Mouse (Mus musculus): Measurements from ENCODE around the gene Wnt5b. TPM values are rescaled to one million over a fixed set of nuclear protein-coding genes. Genes with fewer than 3 reads are reported as not detected.

The Wnt5b gene
- total RNA-seq (2014; fragmentation: Nextera tagmentation) (not detected in 2 replicates), total RNA-seq (2017) (0.93 TPM in 1 of 2 replicates, not detected in the other)

DNA sequence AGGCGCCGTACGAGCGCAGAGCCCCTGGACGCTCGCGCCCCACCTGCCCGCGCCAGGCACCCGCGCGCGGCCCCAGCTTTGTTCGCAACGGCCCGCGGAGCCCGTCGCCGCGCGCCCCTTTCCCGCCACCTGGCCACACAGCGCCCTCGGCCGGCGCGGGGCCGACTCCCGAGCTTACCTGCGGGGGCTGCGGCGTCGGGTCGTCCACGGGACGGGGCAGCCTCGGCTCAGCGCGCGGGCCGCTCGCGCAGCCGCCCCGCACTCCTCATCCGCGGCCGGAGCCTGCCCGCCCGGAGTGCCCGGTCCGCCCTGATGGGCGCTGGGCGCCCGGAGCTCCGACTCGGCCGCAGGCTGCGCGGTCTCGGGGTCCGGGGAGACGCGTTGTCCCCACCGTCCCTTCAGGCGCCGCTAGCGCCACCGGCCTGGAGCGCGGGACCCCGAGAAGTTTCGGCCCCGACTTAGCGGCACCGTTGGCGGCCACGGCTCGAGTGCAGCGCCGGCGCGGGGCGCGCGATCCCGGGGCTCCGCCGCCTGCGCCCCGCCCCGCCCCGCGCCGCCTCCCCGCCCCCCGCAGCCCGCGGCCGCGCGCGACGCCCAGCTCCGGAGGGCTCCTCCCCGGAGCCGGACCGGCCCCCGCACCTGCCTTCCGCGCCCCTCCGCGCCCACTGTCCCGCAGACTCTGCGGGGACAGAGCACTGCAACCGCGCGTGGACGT is at the start of gene Wnt5b:
Gene Wnt5b (minus strand): TSS at position 545 of the 715 bp plus-strand sequence.
- ATAC-seq (replicated peaks; ENCODE audit: poor library complexity, severe bottlenecking) = 0 out of 2 replicates have a peak, but pooled peaks have one; percentile 19

DNA sequence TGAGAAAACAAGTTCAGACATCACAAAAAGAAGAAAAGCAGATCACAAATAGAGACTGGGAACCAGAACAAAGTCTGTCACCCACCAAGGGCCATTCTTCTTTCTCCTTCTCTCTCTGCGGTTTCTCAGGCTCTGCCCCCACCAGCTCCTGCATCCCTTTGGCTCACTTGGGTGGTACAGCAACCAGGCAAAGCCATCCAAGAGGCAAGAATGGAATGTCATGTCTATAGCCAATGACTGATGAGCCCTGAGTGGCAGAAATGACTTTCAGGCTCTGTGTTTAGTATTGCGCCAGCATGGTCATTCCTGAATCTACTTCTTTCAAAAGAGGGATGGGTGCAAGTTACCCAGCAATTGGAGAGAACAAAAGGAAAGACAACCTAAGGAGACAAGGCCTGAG is 46.7 kb upstream of the Wnt5b start:
- no peak for ATAC-seq (replicated peaks; ENCODE audit: poor library complexity, severe bottlenecking)

DNA sequence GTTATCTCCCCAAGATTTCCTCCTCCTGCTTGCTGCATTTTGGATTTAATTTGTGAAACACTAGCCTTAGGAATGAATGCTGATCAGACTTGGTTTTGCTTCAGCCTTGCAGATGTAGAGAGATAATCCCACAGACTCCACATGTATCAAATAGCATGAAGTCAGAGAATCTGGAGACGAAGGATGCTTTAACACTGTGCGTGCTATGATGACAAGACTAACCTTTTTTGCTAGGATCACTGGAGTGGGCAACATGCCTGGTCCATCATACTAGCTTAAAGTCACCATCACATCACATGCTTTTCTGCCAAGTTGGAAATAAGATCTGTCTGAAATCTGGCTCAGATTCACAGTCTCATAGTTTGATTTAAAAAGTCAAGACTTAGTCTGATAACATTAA is 43.8 kb upstream of the Wnt5b start:
- ATAC-seq (replicated peaks; ENCODE audit: poor library complexity, severe bottlenecking) = no peak

DNA sequence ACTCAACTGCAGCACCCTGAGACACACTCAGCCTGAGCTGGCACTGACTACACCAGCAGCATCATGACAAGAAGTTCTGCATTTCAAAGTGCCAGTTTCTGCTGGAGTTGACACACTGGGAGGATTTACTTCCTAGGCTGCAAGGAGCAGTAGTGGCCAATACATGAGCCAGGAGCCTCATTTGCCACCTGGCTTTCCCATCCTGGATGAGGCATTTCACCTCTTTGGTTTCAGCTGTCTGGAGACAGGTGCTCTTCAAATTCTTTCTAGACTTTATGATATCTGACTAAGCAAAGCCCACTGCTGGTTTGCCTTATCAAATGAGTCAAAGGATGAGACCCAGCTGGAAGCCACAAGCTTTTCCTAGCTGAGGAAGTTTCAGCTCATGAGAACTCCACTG is 43.3 kb upstream of the Wnt5b start:
- ATAC-seq (replicated peaks; ENCODE audit: poor library complexity, severe bottlenecking) = no peak

DNA sequence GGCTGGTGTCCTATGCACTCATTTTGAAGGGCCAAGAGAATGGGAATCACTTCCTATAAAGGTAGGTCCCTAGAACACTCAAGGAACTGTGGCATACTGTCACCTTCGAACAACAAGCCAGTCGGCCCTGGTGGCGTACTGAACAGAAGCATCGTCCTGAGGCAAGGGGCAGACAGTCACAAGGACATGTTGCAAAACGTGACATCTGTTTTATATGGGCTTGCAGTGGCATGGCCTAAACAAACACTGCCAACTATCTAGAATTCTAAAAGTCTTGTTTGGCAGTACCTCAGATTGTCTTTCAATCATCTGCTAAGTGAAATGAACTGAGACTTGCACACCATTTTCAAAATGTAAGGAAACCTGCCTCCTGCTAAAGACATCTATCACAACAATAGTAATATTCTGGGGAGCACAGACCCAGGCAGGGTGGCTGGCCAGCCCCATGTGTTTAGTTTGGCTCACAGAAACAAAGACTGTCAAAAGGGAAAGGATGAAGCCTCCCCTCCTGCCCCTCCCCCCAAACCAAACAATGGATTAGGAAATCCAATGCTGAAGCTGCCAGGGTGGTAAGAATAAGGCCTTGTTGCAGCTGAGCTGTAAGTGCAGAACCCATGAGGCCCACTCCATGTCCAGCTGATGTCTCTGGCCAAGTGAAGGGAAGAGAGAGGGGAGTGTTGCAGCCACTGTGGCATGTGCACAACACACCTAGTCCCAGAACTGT is 41.7 kb upstream of the Wnt5b start:
- ATAC-seq (replicated peaks; ENCODE audit: poor library complexity, severe bottlenecking) = no peak

DNA sequence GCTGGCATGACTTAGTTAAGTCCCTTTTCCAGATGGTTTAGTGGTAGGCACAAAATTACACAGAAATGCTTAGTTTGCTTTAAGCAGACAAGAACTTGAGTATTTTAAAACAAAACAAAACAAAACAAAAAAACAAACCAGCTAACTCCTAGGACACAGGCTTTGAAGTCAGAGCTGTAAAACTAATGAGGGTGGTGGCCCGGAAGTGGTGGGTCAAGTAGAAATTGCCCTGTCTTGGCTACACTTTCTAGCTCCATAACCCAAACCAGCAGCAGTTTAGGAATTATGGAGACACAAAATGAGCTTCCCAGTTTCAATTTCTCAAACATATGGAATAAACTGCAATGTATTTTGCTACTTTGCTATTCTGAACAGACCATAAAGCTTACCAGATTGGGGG is 39.9 kb upstream of the Wnt5b start:
- ATAC-seq (replicated peaks; ENCODE audit: poor library complexity, severe bottlenecking) = no peak

DNA sequence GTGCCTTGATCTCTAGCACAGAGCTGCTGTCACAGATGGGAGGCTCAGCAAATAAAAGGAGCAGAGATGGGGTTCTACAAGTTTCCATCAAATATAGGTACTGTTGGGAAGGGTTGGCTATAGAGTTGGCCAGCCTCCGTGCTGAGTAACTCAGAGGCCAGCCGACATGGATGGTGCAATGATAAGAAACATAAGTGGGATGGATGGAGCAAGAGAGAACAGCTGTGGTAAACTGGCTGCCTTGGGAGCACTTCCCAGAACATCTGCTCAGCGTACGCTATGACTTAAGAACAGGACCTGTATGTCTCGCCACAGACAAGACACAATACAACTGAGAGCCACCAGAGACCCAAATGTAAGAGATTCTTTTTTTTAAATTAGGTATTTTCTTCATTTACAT is 39.0 kb upstream of the Wnt5b start:
- ATAC-seq (replicated peaks; ENCODE audit: poor library complexity, severe bottlenecking) = no peak

DNA sequence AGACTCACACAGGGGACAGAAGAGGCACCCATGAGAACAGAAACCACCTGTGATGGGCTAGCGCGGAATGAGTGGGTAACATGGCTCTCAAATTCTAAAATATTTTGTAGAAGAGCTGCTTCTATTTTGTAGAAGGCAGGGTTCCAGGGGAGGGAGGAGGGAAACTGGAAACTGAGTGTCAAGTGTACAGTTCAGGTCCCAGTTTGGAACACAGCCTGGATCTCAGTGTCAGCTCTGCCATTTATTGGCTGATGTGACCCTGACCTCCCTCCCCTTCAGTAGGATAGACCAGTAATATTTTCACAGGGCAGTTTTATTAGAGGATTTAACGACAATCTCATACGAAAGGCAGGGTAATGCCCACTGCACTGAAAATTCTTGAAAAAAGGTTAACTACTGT is 32.6 kb upstream of the Wnt5b start:
- ATAC-seq (replicated peaks; ENCODE audit: poor library complexity, severe bottlenecking) = no peak

DNA sequence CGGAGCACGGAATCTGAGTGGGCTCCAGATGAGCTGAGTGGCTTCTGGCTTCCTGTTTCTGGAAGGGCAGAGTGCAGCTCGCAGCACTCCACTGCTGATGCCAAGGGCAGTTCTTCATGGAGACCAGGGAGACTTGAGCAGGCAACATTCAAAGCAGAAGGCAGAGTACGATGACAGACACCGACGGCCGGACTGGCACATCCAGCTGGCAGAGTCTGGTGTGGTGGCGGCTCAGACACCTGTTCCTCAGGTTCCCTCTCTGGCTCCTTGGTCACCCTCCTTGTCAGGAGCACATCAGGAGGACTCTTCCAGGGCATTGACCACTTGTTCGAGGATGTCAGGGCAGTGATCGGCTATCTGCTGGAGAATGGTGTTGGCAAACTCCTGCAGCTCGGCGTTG is 31.2 kb upstream of the Wnt5b start:
- ATAC-seq (replicated peaks; ENCODE audit: poor library complexity, severe bottlenecking) = no peak

DNA sequence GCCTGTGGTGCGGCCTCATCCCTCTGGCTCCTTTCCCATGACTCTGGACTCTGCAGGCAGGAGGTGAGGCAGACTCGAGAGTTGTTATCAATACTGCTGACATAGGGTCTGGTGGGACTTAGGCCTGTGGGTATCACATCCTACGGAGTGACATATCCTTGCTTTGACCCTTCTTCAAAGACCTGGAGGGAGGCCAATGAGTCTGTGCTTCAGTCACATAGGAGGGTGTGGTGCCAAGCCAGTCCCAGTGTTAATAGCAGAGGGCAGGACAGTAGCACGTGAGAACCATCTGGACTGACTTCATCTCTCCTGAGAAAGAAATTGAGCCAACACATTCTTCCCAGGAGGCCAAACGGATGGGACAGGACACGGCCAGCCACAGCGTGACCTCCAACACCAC is 28.1 kb upstream of the Wnt5b start:
- no peak for ATAC-seq (replicated peaks; ENCODE audit: poor library complexity, severe bottlenecking)

DNA sequence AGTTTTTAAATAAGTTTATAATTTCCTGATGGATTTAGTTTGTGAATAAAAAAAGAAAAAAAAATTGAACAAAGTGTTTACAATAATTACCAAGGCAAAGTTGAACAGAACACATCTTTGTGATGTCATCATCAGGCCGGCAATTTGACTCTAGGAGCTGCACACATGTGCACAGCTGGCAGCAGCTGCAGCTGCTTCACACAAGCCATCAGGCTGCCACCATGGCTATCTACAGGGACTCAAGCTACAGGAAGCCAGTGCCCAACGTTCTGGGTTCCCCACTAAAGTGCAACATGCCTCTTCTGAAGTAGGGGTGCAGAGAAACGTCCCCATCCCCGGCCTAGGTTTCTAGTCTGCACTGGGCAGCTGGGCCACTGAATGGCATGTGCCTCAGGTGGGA is 26.6 kb upstream of the Wnt5b start:
- ATAC-seq (replicated peaks; ENCODE audit: poor library complexity, severe bottlenecking) = no peak

DNA sequence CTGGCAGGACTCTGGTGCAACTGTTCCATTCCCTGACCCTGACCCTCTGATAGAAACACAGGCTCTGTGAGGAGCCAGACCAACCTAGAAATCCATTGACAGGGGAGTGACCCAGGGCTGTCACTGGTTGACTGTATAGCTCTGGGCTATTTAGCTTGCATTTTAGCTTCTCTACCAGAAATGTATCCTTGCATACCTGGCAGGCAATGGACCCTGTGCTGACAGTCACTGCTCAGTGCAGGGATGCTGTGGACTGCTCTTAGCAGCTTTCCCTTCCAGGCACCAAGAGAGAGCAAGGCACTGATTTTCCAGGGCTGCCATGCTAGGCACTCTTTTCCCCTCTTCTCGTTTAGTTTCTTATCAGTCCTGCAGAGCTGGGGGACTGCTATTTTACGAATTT is 24.2 kb upstream of the Wnt5b start:
- ATAC-seq (replicated peaks; ENCODE audit: poor library complexity, severe bottlenecking) = no peak

DNA sequence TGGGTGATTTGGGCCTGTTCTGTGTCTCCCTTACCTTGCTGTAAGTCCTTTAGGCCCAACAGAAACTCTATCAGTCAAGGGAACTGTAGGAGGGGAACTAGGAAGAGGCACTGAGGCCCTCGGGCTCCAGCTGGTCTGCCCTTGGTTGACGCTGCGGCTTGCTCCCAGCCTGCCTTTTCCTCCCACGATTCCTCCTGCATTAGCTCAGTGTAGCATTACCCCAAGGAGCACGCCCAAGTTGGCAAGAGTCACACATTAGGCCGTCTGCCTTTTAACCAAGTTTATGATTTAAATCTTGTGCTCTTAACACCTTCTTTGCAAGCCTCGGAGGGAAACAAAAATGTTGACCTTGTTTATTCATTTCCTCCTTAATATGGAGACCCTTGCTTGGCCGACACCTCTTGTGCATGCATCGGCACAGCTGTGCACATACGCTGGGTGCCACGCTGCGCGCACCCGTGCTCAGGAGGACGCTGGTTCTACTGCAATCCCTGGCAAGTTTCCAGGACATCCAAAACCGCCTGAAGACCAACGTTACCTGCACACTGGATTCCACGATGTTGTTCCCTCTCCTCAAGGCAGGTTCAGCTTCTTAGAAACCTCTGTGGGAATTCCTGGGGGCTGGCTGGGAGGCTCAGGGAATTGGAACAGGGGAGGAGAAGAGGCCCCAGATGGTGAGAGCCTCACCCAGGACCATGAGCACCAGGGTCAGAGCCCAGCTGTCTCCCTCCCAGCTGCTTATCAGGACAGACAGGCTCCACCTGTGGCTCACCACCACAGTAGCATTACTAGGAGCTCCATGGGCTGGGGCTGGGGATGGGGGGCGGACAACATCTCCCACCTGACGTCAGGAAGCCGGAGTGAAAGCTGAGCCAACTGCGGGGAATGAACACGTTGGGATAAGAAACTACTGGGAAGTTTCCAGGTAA is 21.6 kb upstream of the Wnt5b start:
- ATAC-seq (replicated peaks; ENCODE audit: poor library complexity, severe bottlenecking) = no peak

DNA sequence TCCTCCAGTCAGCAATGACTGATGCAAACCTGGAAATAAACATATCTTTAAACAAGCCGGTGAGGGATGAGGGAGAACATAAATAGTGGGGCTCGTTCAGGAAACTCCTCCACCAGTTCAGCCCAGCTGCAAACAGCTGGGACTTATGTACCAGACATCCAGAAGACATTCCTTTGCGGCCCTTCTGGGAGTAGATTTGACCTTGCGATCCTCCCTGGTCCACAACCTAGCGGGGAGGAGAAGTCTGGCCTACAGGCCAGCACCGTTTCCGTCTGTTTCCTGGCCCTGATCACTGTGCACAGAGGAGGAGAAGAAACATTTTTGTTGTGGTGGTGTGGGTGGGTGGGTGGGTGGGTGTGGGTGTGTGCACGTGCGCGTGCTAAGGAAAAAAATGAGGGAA is 18.4 kb upstream of the Wnt5b start:
- ATAC-seq (replicated peaks; ENCODE audit: poor library complexity, severe bottlenecking) = no peak

DNA sequence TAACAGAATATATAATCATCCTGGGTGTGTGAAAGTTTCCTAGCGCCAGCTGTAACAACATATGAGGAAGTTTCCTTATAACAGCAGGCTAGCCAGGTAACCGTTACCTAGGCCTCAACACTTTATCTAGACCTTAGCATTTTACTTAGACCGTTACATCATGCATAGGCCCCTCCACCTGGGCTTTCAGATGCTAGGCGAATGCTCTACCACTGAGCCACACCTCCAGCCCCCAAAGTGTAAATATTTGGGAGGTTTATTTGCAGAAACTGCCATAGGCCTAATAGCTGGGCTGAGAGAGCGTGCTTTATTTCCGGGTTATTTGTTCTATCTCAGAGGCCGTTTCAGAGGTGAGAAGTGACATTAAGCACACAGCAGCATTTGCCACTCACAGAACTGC is 14.7 kb upstream of the Wnt5b start:
- no peak for ATAC-seq (replicated peaks; ENCODE audit: poor library complexity, severe bottlenecking)

DNA sequence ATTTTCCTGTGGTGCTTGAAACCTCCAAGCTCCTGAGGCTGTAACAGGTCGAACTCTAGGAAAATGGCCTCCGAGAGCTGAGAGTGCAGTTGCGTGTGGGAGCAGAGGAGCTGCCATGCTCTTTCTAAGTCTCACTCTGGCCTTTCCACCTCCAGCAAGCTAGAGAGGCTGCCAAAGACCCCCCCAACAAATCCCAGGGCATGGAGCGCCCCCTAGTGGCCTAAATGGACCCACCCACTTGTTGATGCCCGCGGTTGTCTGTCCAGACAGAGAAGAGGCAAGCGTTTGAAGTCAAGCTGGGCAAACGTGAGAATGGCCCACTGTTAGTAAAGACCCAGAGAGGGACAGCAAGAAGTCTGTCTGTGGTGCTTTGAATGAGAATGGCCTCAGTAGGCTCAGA is 10.3 kb upstream of the Wnt5b start:
- no peak for ATAC-seq (replicated peaks; ENCODE audit: poor library complexity, severe bottlenecking)

DNA sequence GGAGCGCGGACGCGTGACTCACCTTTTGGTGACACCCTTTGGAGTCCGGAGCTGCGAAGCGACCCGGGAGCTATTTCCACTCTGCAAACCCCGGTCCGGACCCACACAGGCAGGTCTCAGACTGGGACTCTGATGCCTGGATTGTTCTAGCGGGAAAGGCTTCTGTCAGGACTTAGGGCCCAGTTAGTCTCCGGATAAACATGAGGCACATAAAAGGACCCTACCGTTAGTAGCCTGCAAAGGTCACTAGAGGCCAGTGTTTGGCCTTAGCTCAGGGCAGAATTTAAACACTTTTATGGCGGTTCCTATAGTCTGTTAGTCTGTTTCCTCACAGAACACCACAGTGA is 344 bp upstream of the Wnt5b start:
- ATAC-seq (replicated peaks; ENCODE audit: poor library complexity, severe bottlenecking) = 0 out of 2 replicates have a peak, but pooled peaks have one; percentile 7

DNA sequence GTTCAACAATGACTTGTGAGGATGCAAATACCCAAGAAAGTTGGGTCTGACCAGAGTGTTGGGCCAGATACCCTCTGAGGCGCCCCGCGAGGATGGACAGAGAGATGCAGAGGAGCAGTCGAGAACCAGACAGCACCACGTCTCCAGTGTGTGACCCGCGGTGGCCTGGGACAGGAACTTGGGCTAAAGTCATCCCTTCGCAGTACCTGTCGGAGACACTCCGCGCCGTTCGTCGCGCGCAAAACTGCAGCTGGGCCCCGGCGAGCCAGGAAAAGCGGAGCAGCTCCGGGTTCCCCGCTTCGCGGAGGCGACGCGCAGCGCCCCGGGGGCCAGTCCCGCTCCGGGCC is 718 bp downstream of the Wnt5b start:
- no peak; the same call in 1 of the 2 replicates for ATAC-seq (replicated peaks; ENCODE audit: poor library complexity, severe bottlenecking)

DNA sequence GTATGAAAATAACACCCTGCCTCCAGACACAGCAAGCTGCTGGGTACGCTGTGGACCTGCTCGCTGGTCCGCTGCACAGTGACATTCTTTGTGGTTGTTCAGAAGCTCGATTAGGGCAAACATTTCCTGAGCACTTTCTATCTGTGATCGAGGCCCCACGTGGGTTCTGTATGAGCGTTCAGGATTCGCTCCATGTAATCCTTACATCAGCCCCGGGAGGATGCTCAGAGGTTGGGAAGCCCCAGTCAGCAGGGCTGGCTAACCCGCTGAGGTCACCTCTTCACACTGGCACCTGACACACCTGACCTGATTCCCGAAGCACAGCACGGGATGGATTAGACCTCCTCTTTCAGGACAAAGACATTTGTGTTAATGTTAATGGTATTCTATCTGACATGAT is 8.3 kb downstream of the Wnt5b start:
- ATAC-seq (replicated peaks; ENCODE audit: poor library complexity, severe bottlenecking) = no peak

DNA sequence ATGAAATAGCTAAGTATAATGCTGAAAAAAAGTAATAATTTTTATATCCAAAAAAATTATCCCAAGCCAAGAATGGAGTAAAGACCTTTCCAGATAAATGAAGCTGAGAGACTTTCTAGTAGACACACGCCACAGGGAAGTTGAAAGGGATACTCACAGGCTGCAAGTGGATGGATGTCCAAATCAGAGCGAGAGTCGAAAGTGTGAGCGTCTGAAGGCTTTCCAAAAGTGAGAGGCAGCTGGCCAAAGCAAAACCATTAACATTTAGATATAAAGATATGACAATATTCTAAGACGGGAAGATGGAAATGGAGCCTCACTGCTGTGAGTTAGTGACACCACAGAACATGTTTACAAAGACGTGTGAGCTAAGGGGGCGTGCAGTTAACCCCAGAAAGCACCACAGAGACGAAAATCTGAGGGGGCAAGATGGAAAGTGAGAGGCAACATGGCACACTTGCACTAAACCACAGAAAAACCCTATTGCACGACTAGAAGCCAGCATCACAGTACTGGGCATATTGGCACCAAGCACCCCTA is 10.9 kb downstream of the Wnt5b start:
- ATAC-seq (replicated peaks; ENCODE audit: poor library complexity, severe bottlenecking) = no peak

DNA sequence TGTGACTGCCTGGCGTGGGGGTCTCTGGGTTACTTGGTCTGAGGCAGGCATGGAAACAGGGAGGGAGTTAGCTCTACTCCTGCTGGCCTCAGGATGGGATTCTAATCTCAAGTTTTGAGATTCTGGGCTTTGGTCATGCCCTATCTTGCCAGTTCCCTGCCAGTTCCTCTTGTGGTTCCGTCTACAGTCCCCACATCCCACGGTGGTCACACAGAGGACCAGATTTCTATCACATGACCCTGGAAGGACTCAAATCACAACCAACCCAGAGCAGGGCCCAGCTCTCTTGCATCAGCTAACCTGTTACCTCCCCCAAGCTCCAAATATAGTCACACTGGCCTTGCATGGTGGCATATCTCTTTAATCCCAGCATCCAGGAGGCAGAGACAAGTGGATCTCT is 14.5 kb downstream of the Wnt5b start:
- ATAC-seq (replicated peaks; ENCODE audit: poor library complexity, severe bottlenecking) = peak; percentile 63
